Mouse (Mus musculus) cerebellum, adult 9-10 months (tissue): ENCODE results near the gene Gm49337.
"Not testable (repeated sequence)": the region's sequence is repeated elsewhere in the genome, so short reads cannot be mapped to it uniquely, and the experiment has no call there.

Experiments
- DNase-seq: peaks from one replicate; pipeline ENCODE4 v3.0.0; 2022

Gm49337 gene

GRCm38 (mm10) chr4:116215895-116216605 lies 42.9 kb downstream of the Gm49337 start:
- peak; percentile 89 for DNase-seq

DNA sequence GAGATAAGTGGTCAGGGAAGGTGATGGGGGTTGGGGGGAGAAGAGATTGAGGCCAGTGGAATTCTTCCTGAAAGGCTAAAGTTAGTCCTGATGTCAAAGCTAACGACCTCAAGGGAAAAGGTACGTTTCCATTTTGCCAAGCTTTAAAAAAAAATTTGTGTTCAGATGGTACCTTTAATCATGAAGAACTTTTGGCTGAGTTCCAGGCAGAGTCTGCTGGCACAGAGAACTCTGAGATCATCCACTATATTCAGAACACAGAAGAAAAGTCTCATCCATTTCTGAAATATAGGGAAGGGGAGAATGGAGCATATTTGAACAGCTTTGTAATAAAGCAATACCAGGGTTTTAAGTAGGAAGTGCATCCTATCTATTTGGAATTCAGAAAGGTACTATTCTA lies 43.9 kb downstream of the Gm49337 start:
- peak; percentile 93 for DNase-seq

GRCm38 (mm10) chr4:116217661-116218060 lies 44.5 kb downstream of the Gm49337 start:
- DNase-seq: peak; percentile 73

GRCm38 (mm10) chr4:116219056-116219455 lies 45.9 kb downstream of the Gm49337 start:
- DNase-seq: peak; percentile 60

- DNase-seq: peak; percentile 59
These were observed 47.0 kb downstream of the Gm49337 start for GRCm38 (mm10) chr4:116220071-116220650.

DNA sequence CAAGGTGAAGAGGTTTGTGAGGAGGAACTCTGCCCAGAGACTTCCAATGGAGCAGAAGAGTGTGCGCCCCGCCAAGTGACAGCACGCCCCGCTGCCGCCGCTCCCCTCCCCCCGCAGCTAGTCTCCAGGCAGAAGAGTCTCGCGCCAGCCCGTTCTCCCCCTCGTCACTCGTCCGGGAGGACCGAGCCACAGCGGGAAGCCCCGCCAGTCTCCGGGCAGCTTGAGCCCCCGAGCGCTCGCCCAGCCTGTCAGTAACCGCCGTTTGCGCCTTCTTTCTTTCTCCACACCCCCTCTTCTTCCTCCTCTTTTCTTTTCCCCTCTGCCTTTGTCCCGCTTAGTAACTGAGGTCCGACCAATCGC lies 47.6 kb downstream of the Gm49337 start:
- DNase-seq: no peak

DNA sequence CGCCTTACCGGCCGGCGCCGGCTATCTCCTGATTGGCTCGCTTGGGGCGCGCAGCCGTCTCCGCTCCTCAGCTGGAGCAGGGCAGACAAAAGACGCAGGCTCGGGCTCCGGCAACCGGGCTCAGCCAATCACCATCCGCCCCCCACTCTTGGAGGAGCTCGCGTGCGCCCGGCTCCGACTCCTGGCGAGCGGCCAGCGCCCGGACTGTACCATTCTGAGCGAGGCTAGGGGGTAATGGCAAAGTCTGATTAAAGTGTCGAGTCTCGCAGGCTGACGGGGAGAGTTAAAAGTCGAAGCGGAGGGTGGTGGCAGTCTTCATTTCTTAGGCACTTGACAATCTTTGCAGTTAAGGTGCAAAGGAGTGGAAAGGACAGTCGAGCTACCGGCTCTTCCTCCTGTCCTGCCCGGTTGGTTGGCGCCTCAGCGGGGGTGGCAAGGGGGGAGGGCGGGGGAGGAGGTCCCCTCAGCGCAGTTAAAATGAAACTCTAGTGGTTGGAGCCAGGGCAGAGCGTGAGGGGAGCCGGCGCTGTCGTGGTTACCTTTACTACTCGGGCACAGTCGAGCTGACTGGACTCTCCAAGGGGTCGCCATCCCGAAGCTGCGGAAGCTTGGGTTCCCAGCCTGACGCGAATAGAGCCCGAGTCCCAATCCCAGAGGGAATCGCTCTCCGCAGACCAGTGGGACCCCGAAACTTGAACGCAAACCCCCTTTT lies 48.1 kb downstream of the Gm49337 start, which contains the start of gene Pik3r3:
Gene Pik3r3, plus strand, starts transcription at position 479 of the 712 bp plus-strand sequence.
- DNase-seq: peak; percentile 99

GRCm38 (mm10) chr4:116221996-116222842 lies 49.0 kb downstream of the Gm49337 start:
- DNase-seq: peak; percentile 71

DNA sequence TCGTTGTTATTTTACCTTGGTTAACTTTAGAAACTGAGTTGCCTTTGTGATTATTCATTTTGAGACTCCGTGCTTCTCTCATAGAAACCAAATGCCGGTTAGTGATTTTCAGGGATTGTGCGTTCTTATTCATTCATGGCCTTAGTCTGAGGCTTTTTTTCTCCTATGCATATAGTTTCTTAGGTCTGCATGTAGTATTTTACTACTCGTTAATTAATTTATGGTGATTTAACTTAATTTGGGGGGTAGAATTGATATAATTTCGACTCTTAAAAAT lies 49.6 kb downstream of the Gm49337 start:
- no peak for DNase-seq

DNA sequence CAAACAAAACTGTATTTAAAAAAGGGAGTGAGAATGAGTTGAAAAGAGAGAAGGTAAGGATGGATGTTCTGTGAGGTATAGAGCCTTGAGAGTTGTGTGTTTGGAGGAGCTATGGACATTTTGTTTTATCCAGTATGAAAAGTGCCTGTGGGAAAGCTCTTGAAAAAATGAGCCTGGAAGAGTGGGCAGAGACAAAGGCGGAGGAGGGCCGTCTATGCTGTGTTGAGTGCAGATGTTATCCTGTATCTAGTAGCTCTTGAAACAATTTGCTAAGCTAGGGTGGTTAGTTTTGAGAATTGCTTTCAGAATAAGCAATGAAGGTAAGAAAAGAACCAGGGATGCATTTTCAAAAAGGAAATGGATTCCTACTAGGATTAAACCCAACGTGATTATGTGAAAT lies 70.2 kb downstream of the Gm49337 start:
- DNase-seq: no peak

- DNase-seq: no peak
These were observed 71.1 kb downstream of the Gm49337 start for GRCm38 (mm10) chr4:116244240-116244639.

DNA sequence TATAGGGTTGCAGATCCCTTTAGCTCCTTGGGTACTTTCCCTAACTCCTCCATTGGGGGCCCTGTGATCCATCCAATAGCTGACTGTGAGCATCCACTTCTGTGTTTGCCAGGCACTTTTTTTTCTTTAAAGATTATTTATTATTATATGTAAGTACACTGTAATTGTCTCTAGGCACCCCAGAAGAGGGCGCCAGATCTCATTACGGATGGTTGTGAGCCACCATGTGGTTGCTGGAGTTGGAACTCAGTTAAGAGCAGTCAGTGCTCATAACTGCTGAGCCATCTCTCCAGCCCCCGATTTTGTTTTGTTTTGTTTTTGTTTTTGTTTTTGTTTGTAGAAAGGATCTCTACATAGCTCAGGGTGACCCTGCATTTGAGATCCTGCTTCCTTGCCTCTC lies 72.7 kb downstream of the Gm49337 start:
- not testable (repeated sequence) for DNase-seq

GRCm38 (mm10) chr4:116249986-116250385 lies 76.8 kb downstream of the Gm49337 start:
- DNase-seq: no peak

DNA sequence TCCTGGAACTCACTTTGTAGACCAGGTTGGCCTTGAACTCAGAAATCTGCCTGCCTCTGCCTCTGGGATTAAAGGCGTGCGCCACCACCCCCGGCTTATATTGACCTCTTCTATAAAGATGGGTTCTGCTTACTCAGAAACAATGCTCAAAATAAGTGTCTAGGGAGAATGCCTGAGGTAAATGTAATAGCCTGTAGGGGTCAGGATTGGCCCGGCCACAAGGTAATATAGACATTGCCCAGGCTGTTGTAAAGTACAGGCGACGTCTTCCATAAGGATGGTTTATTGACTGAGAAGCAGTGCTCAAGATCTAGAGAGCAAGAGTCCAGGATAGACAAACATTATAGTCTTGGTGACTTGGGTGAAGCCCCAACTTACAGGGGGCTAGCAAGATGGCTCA lies 95.0 kb downstream of the Gm49337 start:
- DNase-seq: no peak

DNA sequence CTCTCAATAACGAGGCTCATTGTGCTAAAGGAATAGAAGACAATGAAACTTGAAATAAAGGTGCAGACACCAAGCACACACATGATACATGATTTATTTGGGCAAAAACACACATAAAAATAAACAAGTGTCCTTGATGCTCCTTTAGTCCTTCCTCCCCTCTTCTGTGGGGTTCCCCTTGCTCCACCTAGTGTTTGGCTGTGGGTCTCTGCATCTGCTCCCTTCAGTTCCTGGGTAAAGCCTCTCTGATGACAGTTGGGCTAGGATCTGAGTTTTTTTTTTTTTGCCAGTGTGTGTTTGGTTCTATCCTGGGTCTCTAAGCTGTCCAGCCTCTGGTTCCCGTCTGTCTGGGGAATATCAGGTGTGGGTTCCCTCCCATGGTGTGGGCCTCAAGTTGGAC lies 109.0 kb downstream of the Gm49337 start:
- DNase-seq: peak; percentile 54

- DNase-seq: peak; percentile 75
These were observed 118.4 kb downstream of the Gm49337 start for GRCm38 (mm10) chr4:116291561-116291960.

GRCm38 (mm10) chr4:116293296-116293695 lies 120.1 kb downstream of the Gm49337 start:
- DNase-seq: peak; percentile 34

DNA sequence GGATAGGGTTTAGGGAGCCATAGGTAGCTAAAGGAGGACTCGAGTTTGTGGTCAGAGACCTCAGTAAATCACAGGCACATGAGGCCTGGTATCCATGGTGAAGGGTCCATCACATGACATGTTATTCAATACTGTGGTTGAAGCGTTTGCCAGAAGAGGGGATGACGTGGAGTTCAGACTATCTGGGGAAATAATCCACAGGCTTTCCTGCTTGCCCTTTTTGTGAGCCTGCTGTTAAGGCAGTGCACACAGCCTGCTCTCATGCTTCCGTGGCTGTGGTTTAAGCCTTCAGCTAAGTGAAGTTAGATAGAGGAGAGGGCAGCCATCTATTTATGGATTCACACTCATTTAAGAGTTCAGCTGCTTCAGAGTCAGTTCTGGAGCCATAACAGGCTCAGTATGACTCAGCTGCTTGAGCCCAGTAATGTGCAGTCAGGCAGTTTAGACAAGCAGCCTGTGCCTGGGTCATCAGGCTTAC lies 127.7 kb downstream of the Gm49337 start:
- no peak for DNase-seq

DNA sequence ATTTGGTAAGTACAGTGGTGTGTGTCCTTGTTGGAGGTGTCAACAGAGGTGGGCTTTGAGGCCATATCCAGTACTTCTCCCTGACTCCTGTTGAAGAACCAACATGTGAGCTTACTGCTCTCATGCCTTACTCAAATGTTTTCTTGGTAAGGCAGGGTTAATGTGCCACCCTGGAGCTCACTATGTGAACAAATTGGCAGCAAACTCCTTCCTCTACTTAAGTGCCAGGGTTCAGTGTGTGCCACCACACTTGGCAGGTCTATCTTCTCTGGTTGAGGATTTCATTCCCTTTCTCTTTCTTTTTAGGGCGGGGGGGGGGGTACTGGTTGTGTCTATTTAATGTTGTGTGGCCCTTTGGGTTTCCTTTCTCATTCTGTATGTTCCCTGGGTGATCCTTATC lies 131.4 kb downstream of the Gm49337 start:
- no peak for DNase-seq

DNA sequence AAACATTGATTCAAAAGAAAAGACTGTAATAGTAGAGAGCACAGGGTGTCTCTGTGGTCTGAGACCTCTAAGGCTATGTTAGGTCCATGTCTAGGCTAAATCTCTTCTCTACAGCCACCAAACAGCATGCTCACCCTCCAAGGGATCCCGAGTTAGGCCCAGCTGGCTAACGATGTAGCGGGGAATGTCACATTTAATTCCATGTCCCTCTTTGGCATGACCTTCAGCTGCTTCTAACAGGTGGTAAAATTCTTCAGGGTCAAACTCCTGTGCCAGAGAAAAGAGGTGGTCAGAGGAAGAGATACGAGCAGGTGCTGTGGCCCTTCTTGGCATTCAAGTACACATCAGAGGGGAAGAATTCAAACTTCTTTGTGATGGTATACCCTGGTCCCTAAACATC lies 144.4 kb downstream of the Gm49337 start:
- no peak for DNase-seq

DNA sequence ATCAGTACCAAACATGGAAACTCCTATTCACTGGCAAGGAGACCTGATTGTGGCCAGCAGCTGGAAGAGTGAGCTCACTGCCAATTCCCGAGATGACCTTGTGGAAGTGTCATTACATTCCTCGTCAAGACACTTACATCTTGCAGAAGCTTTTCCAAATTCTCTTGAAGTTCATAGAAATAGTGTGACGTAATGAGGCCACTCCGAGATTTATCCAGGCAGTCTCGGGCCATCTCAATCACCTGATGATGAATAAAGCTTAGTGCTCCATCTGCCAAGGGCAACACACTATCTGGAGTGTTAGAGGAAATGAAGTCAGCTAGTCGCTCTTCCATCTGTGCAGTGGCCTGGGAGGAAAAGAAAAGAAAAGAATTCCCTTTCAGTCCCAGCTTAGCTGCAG lies 148.9 kb downstream of the Gm49337 start:
- DNase-seq: no peak

GRCm38 (mm10) chr4:116329256-116329655 lies 156.1 kb downstream of the Gm49337 start:
- DNase-seq: no peak

GRCm38 (mm10) chr4:116336294-116336693 lies 163.1 kb downstream of the Gm49337 start:
- DNase-seq: no peak
